Mouse (Mus musculus) olfactory bulb, adult 2 months (tissue): ENCODE results near the gene Tnfrsf14. TPM values are rescaled to one million over a fixed set of nuclear protein-coding genes. Genes with fewer than 3 reads are reported as not detected.

ENCODE experiments used
- H3K27ac ChIP-seq: fragments of 200-500 bp; 2 replicates; pipeline ENCODE4 v1.5.1; 2012; ENCODE audit warnings: low read depth, low read length; ENCODE audit not compliant: insufficient read depth
- H3K4me1 ChIP-seq: fragments of 200-500 bp; 2 replicates; pipeline ENCODE4 v1.6.1; 2012; ENCODE audit warnings: low read length; ENCODE audit not compliant: control insufficient read depth, insufficient read depth
- H3K4me3 ChIP-seq: fragments of 200-500 bp; 2 replicates; pipeline ENCODE4 v1.5.1; 2012; ENCODE audit warnings: mild to moderate bottlenecking, low read depth, low read length, moderate library complexity; ENCODE audit not compliant: insufficient read depth
- CTCF ChIP-seq: fragments of 200-500 bp; IDR thresholded peaks from 2 replicates; pipeline ENCODE4 v1.5.1; 2012; ENCODE audit warnings: low read depth, mild to moderate bottlenecking, low read length, moderate library complexity; ENCODE audit not compliant: insufficient read depth
- POLR2A ChIP-seq: fragments of 200-500 bp; IDR thresholded peaks from 2 replicates; pipeline ENCODE4 v1.6.1; 2012; ENCODE audit warnings: mild to moderate bottlenecking, low read depth, low read length, moderate library complexity; ENCODE audit not compliant: insufficient read depth
- WGBS: fragments of 180-500 bp; shearing (Covaris S2); methylation state at CpG from one replicate; pipeline ENCODE4 v1.1.7; 2018; 5-methylcytosine and 5-hydroxymethylcytosine counted together
- polyA plus RNA-seq: library from polyadenylated mRNA; stranded (reverse); fragments of >200 nt; gene quantifications from 2 replicates; pipeline ENCODE4 v1.2.4, GENCODE M21; 2012; ENCODE audit warnings: low replicate concordance; ENCODE audit not compliant: missing spikeins, insufficient read depth, insufficient read length

Gene Tnfrsf14
- polyA plus RNA-seq, 1 experiment, result not detected

- TF ChIP-seq CTCF, result no peak
- no peak for TF ChIP-seq POLR2A
- WGBS, result 5% methylated on average over 26 of the region's 26 CpGs
- H3K4me1 ChIP-seq, result peaks cover 8% of the 10 kb centered on the region; the same call in 1 of the 2 replicates
- H3K4me3 ChIP-seq, result no peak overlapping the region
- no peak overlapping the region for H3K27ac ChIP-seq
These were observed 24.3 kb upstream of the Tnfrsf14 start for GRCm38 (mm10) chr4:154952461-154953241.

GRCm38 (mm10) chr4:154949589-154949982, 21.2 kb upstream of the Tnfrsf14 start:
- no peak for TF ChIP-seq POLR2A
- TF ChIP-seq CTCF, result no peak
- WGBS, result 4% methylated on average over 16 of the region's 16 CpGs
- H3K27ac ChIP-seq, result no peak overlapping the region
- no peak overlapping the region for H3K4me3 ChIP-seq
- H3K4me1 ChIP-seq, result peaks cover 19% of the 10 kb centered on the region

DNA sequence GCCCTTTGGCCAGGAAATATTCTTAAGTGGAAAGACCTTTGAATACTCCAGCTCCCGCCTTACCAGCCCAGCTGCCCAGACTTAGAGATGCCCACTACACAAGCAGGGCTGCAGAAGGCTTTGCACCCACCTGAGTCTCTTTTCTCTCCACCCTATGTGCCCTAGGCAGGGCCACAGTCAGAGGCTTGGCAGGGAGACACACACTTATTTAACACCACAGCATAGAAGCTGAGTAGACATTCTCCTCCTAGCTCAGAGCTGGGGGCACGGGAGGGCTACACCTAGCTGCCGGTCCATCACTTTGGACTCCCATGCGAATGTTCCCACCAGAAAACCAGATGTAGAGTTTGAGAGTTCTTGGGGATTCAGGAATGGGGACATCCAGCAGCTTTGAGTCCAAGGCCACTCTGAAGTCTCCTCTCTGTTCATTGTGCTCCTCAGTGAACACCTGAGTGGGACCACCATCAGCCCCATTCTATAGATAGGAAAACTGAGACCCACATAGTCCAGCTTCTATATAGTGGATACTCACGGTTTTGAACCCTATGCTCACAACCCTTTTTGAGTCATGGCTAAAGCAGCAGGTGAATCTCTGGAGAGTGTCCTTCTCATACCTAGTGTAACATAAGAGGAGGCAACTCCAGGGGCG, 20.7 kb upstream of the Tnfrsf14 start:
- H3K27ac ChIP-seq, result no peak overlapping the region
- WGBS, result 39% methylated on average over 6 of the region's 6 CpGs
- peaks cover 19% of the 10 kb centered on the region for H3K4me1 ChIP-seq
- no peak overlapping the region for H3K4me3 ChIP-seq
- TF ChIP-seq CTCF (no peak), POLR2A (no peak)

DNA sequence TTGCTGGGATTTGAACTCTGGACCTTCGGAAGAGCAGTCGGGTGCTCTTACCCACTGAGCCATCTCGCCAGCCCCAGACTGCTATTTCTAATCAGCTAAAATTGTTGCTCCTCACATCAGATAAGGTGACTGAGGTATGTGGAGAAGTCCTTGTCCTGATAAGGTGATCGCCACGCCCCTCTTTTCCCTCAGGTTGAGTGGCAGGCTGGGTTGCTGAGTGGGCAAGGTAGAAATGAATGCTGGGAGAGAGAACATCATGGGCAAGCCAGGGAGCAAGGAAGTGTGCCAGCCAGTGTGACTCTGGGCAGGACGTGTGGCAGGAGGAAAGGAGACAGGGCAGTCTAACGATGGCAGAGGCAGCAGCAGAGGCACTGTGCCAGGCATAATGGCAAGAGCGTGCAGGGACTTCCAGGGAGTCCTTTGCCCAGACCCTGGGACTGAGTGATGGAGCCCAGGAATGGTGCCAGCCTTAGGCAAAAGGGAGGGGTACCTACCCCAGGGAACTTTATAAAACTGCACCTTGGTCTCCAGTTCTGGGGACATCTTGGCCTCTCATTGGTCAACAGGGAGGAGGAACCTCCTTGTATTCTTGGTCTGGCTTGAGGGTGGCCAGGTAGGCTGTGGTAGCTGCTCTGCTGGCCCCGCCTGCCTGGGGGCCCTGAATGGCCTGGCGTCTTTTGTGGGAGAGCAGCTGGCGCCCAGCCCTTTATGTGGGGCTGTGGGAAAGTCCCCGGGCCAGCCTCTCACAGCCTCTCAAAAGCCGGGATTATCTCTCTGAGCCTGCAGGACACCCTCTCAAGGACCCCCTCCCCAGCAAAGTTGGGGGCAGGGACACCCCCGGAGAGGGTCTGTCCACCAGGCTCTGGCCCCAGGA, 19.9 kb upstream of the Tnfrsf14 start:
- Histone ChIP-seq H3K27ac (no peak overlapping the region), H3K4me3 (no peak overlapping the region), H3K4me1 (peaks cover 19% of the 10 kb centered on the region)
- 30% methylated on average over 14 of the region's 14 CpGs for WGBS
- TF ChIP-seq POLR2A, result no peak
- TF ChIP-seq CTCF, result no peak

- whole genome bisulfite sequencing, result 4% methylated on average over 8 of the region's 8 CpGs
- Histone ChIP-seq H3K27ac (no peak overlapping the region), H3K4me1 (peaks cover 11% of the 10 kb centered on the region), H3K4me3 (peak overlapping the region; percentile 38)
- TF ChIP-seq CTCF (no peak), POLR2A (0 out of 2 replicates have a peak, but pooled peaks have one; percentile 36)
These were observed 18.0 kb upstream of the Tnfrsf14 start for GRCm38 (mm10) chr4:154946319-154946718.

DNA sequence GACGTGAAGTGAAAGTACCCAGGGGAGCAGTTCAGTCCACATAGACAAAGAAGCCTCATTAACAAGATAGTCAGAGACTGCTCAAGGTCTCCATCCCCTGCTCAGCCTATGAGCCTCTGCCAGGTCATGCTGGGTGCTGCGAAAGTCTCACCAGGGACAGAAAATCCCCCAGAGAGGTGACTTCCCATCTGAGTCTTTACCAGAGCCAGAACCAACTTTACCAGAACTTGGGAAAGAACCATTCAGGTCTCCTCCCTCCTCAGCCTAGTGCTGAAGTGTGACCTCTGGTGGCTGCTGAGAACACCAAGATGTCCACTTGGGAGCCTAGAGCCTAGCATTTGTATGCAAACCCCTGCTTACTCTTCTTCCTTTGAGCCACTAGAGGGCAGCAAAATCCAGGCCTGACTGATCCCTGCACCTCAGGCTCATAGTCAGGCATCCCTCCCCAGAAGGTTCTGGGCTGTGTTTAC, 15.8 kb upstream of the Tnfrsf14 start:
- no peak for TF ChIP-seq POLR2A
- TF ChIP-seq CTCF, result no peak
- no peak overlapping the region for H3K27ac ChIP-seq
- H3K4me3 ChIP-seq, result no peak overlapping the region
- peaks cover 11% of the 10 kb centered on the region for H3K4me1 ChIP-seq
- 27% methylated on average over 2 of the region's 2 CpGs for WGBS

- 89% methylated on average over 6 of the region's 6 CpGs for WGBS
- no peak overlapping the region for H3K27ac ChIP-seq
- no peak for TF ChIP-seq CTCF
- no peak for TF ChIP-seq POLR2A
- H3K4me3 ChIP-seq, result no peak overlapping the region
- H3K4me1 ChIP-seq, result peaks cover 11% of the 10 kb centered on the region
These were observed 15.1 kb upstream of the Tnfrsf14 start for GRCm38 (mm10) chr4:154943323-154944039.

DNA sequence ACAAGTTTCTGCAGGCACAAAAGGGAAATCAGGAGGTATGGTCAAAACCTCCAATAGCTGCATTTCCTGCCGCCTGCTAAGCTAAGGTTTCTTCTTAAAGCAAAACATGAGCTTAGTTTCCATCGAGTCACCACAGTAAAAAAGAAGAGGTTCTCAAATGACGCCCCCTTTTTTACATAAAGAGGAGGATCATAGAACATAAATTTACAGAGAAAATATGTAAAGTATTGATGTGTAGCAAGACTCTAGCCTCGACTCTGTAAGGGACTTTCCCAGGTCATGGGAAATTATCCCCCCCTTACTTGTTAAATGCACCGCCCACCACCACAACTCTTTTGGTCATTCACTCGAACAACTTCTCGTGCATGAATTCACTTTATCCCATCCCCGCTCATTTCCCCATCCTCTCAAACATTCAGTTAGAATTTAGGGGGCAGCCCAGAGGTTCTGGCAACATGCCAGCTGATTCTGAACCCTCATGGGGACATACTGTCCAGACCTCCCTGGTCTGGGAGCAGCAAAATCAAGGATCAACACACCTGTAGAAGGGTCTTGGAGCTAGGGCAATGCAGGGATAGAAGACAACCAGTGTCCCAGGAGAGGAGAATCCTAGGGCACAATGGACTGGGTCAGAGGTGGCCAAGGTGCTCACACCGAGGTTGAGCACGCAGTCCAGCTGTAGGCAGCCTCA, 14.4 kb upstream of the Tnfrsf14 start:
- no peak overlapping the region for H3K4me3 ChIP-seq
- H3K27ac ChIP-seq, result no peak overlapping the region
- peaks cover 11% of the 10 kb centered on the region for H3K4me1 ChIP-seq
- WGBS, result 79% methylated on average over 10 of the region's 10 CpGs
- TF ChIP-seq POLR2A, result no peak
- TF ChIP-seq CTCF, result no peak
